Mouse (Mus musculus): Measurements from ENCODE around the gene Rpgr. TPM values are rescaled to one million over a fixed set of nuclear protein-coding genes. Genes with fewer than 3 reads are reported as not detected.

The Rpgr gene
- polyA plus RNA-seq, 1 experiment, result 0.15 TPM

DNA sequence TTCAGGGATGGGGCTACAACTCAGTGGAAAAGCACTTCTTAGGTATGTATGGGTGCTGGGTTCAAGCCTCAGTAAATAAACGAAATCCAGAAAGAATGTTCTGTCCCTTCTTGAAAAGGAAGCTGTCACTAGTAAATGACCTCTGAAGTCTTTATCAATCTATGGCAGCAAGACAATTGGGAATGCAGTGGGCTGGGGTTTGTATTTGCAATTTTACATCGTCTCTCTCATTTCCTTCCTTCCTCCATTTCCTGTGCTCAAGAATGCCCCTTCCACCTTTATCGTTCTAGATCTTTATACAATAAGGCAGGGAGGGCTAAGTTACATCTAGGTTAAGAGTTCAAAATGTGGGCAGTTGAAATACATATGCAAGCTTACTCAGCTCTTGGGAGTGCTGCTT lies 17.9 kb upstream of the Rpgr start:
- Histone ChIP-seq H3K4me1 (ENCODE audit: control insufficient read depth, insufficient read depth, insufficient read length, low read length) (peaks cover 3% of the 10 kb centered on the region; the same call in 1 of the 2 replicates), H3K27me3 (ENCODE audit: control insufficient read depth, insufficient read depth, low read length) (no peaks in the 10 kb centered on the region), H3K36me3 (ENCODE audit: control insufficient read depth, insufficient read depth, low read length) (no peaks in the 10 kb centered on the region), H3K27ac (ENCODE audit: insufficient read depth, low read depth, low read length) (no peak overlapping the region), H3K4me3 (ENCODE audit: low read depth, low read length) (no peak overlapping the region)
- WGBS, result 80% methylated on average over 3 of the region's 3 CpGs
- no peak for TF ChIP-seq CTCF (IDR thresholded peaks at IDR 0.05; ENCODE audit: extremely low read depth, insufficient read length, insufficient replicate concordance, low read depth, low read length)
- no peak for TF ChIP-seq POLR2A (IDR thresholded peaks at IDR 0.05; ENCODE audit: low read depth, low read length)

DNA sequence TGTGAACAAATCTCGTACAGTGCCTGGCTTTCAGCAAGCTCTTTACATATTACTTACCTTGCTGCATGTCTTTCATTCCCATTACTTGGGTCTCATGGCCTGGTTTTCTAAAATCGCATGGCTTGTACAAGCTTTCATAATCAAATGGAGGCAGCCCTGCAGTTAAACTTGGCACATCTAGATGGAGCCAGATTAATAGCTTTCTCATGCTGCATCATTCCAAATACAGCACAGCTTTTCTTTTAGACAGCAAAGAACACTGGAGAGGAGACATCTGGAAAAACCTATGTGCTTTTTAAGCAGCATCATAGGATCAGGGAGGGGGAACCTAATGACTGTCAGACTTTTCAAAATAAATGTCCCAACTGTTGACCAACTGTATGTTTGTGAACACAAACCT lies 16.3 kb upstream of the Rpgr start:
- H3K27ac ChIP-seq (ENCODE audit: insufficient read depth, low read depth, low read length), result no peak overlapping the region
- H3K4me3 ChIP-seq (ENCODE audit: low read depth, low read length), result no peak overlapping the region
- H3K27me3 ChIP-seq (ENCODE audit: control insufficient read depth, insufficient read depth, low read length), result no peaks in the 10 kb centered on the region
- TF ChIP-seq CTCF (IDR thresholded peaks at IDR 0.05; ENCODE audit: extremely low read depth, insufficient read length, insufficient replicate concordance, low read depth, low read length), result no peak
- TF ChIP-seq POLR2A (IDR thresholded peaks at IDR 0.05; ENCODE audit: low read depth, low read length), result no peak
- WGBS, result 42% methylated on average over 2 of the region's 2 CpGs
- H3K36me3 ChIP-seq (ENCODE audit: control insufficient read depth, insufficient read depth, low read length), result no peaks in the 10 kb centered on the region
- no peaks in the 10 kb centered on the region for H3K4me1 ChIP-seq (ENCODE audit: control insufficient read depth, insufficient read depth, insufficient read length, low read length)

DNA sequence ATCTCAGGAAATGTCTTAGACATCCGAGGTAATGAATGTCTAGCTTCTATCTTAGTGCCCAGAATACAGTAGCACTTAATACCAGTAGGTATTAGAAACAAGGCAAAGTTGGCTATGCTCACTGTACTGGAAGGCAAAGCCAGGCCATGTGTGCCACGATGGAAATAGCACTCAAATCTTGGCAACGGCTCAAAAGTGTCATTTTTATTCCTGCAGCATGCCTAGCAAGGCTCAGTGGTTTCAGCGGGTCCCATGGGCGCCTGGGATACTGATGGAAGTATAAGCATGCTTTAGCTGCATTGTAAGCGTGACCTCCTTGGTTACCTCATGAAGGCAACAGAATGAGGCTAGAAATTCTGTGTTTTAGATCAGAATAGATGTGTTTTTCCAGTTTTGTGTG lies 2.6 kb upstream of the Rpgr start:
- H3K36me3 ChIP-seq (ENCODE audit: control insufficient read depth, insufficient read depth, low read length), result no peaks in the 10 kb centered on the region
- no peak overlapping the region for H3K4me3 ChIP-seq (ENCODE audit: low read depth, low read length)
- H3K27me3 ChIP-seq (ENCODE audit: control insufficient read depth, insufficient read depth, low read length), result no peaks in the 10 kb centered on the region
- H3K4me1 ChIP-seq (ENCODE audit: control insufficient read depth, insufficient read depth, insufficient read length, low read length), result no peaks in the 10 kb centered on the region
- H3K27ac ChIP-seq (ENCODE audit: insufficient read depth, low read depth, low read length), result no peak overlapping the region
- no peak for TF ChIP-seq CTCF (IDR thresholded peaks at IDR 0.05; ENCODE audit: extremely low read depth, insufficient read length, insufficient replicate concordance, low read depth, low read length)
- TF ChIP-seq POLR2A (IDR thresholded peaks at IDR 0.05; ENCODE audit: low read depth, low read length), result no peak
- 65% methylated on average over 6 of the region's 6 CpGs for WGBS

DNA sequence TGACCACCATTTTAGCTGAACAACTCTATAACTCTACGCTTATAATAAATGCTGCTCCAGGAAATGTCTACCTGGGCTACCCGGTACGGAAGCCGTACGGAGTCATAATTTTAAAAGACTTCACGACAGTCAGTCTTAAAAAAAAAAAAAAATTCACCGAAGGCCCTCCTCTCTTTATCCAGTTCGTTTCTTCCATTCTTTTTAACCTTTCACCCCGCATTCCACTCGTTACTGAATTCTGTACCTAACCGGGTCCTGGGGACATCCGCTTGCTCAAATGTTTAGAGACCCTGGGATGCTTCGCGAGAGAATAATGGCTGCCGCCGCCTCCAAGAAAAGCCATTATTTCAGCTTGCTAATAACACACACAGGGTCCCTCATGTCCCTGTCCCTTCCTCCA lies 748 bp downstream of the Rpgr start:
- no peak for TF ChIP-seq POLR2A (IDR thresholded peaks at IDR 0.05; ENCODE audit: low read depth, low read length)
- TF ChIP-seq CTCF (IDR thresholded peaks at IDR 0.05; ENCODE audit: extremely low read depth, insufficient read length, insufficient replicate concordance, low read depth, low read length), result no peak
- WGBS, result 12% methylated on average over 16 of the region's 16 CpGs
- H3K27me3 ChIP-seq (ENCODE audit: control insufficient read depth, insufficient read depth, low read length), result no peaks in the 10 kb centered on the region
- no peaks in the 10 kb centered on the region for H3K36me3 ChIP-seq (ENCODE audit: control insufficient read depth, insufficient read depth, low read length)
- H3K4me3 ChIP-seq (ENCODE audit: low read depth, low read length), result peak overlapping the region; percentile 98
- peaks cover 3% of the 10 kb centered on the region; the same call in 1 of the 2 replicates for H3K4me1 ChIP-seq (ENCODE audit: control insufficient read depth, insufficient read depth, insufficient read length, low read length)
- H3K27ac ChIP-seq (ENCODE audit: insufficient read depth, low read depth, low read length), result peak overlapping the region; percentile 76

DNA sequence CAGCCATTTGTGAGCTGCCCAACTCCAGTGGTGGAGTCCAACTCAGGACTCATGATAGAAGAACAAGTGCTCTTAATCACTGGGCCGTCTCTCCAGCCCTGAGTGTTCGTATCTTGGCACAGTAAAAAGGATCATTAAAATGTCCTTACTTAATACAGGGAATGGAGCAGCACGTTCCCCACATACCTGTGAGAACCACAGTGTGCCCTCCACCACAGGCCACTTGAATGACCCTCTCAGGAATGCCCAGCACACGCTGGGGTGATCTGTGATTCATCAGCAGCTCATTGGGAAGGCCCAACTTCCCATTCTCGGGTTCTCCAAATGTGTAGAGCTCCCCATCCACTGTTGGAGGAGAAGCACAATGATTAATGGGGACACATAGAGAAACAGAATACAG lies 10.8 kb downstream of the Rpgr start:
- WGBS, result 89% methylated on average over 5 of the region's 5 CpGs
- H3K4me3 ChIP-seq (ENCODE audit: low read depth, low read length), result no peak overlapping the region
- H3K4me1 ChIP-seq (ENCODE audit: control insufficient read depth, insufficient read depth, insufficient read length, low read length), result no peaks in the 10 kb centered on the region
- H3K27ac ChIP-seq (ENCODE audit: insufficient read depth, low read depth, low read length), result no peak overlapping the region
- TF ChIP-seq POLR2A (IDR thresholded peaks at IDR 0.05; ENCODE audit: low read depth, low read length), result no peak
- TF ChIP-seq CTCF (IDR thresholded peaks at IDR 0.05; ENCODE audit: extremely low read depth, insufficient read length, insufficient replicate concordance, low read depth, low read length), result no peak
- no peaks in the 10 kb centered on the region; the same call in 1 of the 2 replicates for H3K36me3 ChIP-seq (ENCODE audit: control insufficient read depth, insufficient read depth, low read length)
- no peaks in the 10 kb centered on the region for H3K27me3 ChIP-seq (ENCODE audit: control insufficient read depth, insufficient read depth, low read length)

DNA sequence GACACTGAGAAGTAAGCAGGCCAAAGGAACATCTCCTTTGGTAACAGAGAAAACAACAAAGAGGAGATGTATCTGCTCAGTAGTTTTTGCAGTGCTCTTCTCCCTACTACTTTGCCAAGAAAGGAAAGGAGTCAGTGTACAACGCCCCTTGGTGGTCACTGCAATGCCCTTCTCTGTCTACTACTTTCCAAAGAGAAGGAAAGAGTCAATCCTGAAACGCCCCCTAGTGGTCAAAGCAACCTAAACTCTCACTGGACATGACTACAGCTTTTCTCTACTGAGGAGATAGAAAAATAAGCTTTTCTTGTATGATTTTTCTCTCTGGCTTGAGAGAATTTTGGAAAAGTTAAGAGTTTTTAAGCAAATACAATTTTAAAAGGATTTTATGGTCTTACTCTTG lies 15.4 kb downstream of the Rpgr start:
- no peak overlapping the region for H3K4me3 ChIP-seq (ENCODE audit: low read depth, low read length)
- no peak for TF ChIP-seq CTCF (IDR thresholded peaks at IDR 0.05; ENCODE audit: extremely low read depth, insufficient read length, insufficient replicate concordance, low read depth, low read length)
- TF ChIP-seq POLR2A (IDR thresholded peaks at IDR 0.05; ENCODE audit: low read depth, low read length), result no peak
- no peak overlapping the region for H3K27ac ChIP-seq (ENCODE audit: insufficient read depth, low read depth, low read length)
- no peaks in the 10 kb centered on the region for H3K4me1 ChIP-seq (ENCODE audit: control insufficient read depth, insufficient read depth, insufficient read length, low read length)
- H3K36me3 ChIP-seq (ENCODE audit: control insufficient read depth, insufficient read depth, low read length), result no peaks in the 10 kb centered on the region; the same call in 1 of the 2 replicates
- H3K27me3 ChIP-seq (ENCODE audit: control insufficient read depth, insufficient read depth, low read length), result no peaks in the 10 kb centered on the region
- WGBS, result 22% methylated on average over 2 of the region's 2 CpGs

DNA sequence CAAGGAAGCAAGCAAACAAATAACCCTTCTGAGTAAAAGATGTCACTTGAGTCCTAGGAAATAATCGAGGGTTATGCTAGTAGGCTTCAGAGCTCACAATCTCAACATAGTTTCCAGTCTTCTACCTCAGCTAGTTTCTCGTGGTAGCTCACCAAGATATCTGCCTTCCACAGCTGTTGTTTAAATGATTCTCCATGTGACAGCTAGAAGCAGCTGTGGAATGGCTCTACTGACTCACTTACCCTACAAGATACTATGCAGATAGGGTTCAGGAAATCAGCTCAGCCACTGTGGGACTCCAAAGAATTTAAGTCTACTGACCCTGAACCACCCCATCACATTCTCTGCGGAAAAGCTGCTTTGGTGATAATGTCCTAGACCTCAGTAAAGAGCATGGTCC lies 64.3 kb downstream of the Rpgr start:
- Histone ChIP-seq H3K4me3 (ENCODE audit: low read depth, low read length) (no peak overlapping the region), H3K27ac (ENCODE audit: insufficient read depth, low read depth, low read length) (no peak overlapping the region), H3K4me1 (ENCODE audit: control insufficient read depth, insufficient read depth, insufficient read length, low read length) (no peaks in the 10 kb centered on the region), H3K36me3 (ENCODE audit: control insufficient read depth, insufficient read depth, low read length) (no peaks in the 10 kb centered on the region), H3K27me3 (ENCODE audit: control insufficient read depth, insufficient read depth, low read length) (no peaks in the 10 kb centered on the region)
- 70% methylated on average over 3 of the region's 3 CpGs for WGBS
- no peak for TF ChIP-seq CTCF (IDR thresholded peaks at IDR 0.05; ENCODE audit: extremely low read depth, insufficient read length, insufficient replicate concordance, low read depth, low read length)
- no peak for TF ChIP-seq POLR2A (IDR thresholded peaks at IDR 0.05; ENCODE audit: low read depth, low read length)

Measured in small intestine, adult 2 months (tissue).